Mouse (Mus musculus): Measurements from ENCODE around the gene Olfr311. TPM values are rescaled to one million over a fixed set of nuclear protein-coding genes. Genes with fewer than 3 reads are reported as not detected.

The Olfr311 gene
- not detected in 2 replicates for polyA plus RNA-seq (2012; rRNA removed)

GRCm38 (mm10) chr11:58838951-58839350 is at the start of gene Olfr311:
Gene Olfr311, plus strand, starts transcription at chr11:58839251.

DNA sequence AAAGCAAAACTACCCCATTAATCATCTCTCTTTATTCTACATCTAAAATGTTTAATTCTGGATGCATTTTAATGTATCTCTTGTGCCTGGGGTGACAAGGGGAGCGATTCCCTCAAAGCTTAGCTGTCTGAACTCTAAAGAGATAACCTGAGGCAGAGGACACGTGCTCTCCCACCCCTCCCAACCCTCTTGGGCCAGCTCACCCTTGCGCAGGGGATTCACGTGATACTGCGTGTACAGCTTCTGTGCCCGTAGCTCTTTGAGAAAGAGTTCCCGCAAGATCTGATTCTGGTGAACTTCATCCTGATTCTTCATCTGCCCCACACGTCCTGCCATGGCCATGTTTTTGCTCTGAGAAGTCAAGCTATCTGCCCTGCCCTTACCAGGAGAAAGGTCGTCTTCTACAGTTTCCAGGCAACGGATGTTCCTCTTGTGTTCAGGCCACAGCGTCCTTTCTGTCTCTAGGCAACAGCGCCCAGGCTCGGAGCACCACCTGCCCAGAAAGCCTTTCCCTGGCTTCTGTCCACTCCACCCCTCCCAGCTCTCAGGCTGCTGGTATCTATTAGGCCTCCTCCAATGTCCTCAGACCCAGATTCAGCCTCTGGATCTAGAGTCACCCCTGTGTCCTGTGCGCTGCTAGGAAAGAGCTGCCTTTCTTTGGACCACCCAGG is 37.4 kb upstream of the Olfr311 start, which contains the start of gene Fam183b:
Gene Fam183b (minus strand): TSS at position 403 of the 671 bp plus-strand sequence.

GRCm38 (mm10) chr11:58814700-58815099 is 24.4 kb upstream of the Olfr311 start, which contains the start of gene Olfr313:
Gene Olfr313, plus strand, starts transcription at chr11:58815000.

GRCm38 (mm10) chr11:58828937-58829336 is 10.1 kb upstream of the Olfr311 start, which contains the start of gene Olfr312:
Gene Olfr312, plus strand, starts transcription at chr11:58829237.

GRCm38 (mm10) chr11:58846919-58847461 is 7.9 kb downstream of the Olfr311 start, which contains the start of gene Gm12258:
Gene Gm12258, plus strand, starts transcription at chr11:58847158.

GRCm38 (mm10) chr11:58867039-58867953 is 28.2 kb downstream of the Olfr311 start, which contains the start of gene 2810021J22Rik:
Gene 2810021J22Rik, plus strand, starts transcription at chr11:58867216.

Other genes with a start within 250 kb of the Olfr311 start
- gene Olfr324, start 244.1 kb upstream of the Olfr311 start, polyA plus RNA-seq (2012; rRNA removed): not detected in 2 replicates
- 116 and 121 TPM in 2 replicates for gene 2210407C18Rik, start 223.2 kb upstream of the Olfr311 start, polyA plus RNA-seq (2012; rRNA removed)
- gene Olfr323, start 208.8 kb upstream of the Olfr311 start, polyA plus RNA-seq (2012; rRNA removed): 0.03 TPM in 1 of 2 replicates, not detected in the other
- 0.11 and 0.27 TPM in 2 replicates for gene Trim58, start 198.8 kb upstream of the Olfr311 start, polyA plus RNA-seq (2012; rRNA removed)
- not detected in 2 replicates for gene Olfr322, start 180.5 kb upstream of the Olfr311 start, polyA plus RNA-seq (2012; rRNA removed)
- not detected in 2 replicates for gene Olfr320, start 158.2 kb upstream of the Olfr311 start, polyA plus RNA-seq (2012; rRNA removed)
- gene Olfr319, start 140.1 kb upstream of the Olfr311 start, polyA plus RNA-seq (2012; rRNA removed): not detected in 2 replicates
- not detected in 2 replicates for gene Olfr318, start 115.2 kb upstream of the Olfr311 start, polyA plus RNA-seq (2012; rRNA removed)
- gene Olfr317, start 100.0 kb upstream of the Olfr311 start, polyA plus RNA-seq (2012; rRNA removed): not detected in 2 replicates
- gene Olfr316, start 86.5 kb upstream of the Olfr311 start, polyA plus RNA-seq (2012; rRNA removed): not detected in 2 replicates
- not detected in 2 replicates for gene Olfr315, start 66.1 kb upstream of the Olfr311 start, polyA plus RNA-seq (2012; rRNA removed)
- not detected in 2 replicates for gene Olfr314, start 56.3 kb upstream of the Olfr311 start, polyA plus RNA-seq (2012; rRNA removed)
- 0.26 and 0.61 TPM in 2 replicates for gene Fam183b, start 37.3 kb upstream of the Olfr311 start, polyA plus RNA-seq (2012; rRNA removed)
- gene Olfr313, start 24.3 kb upstream of the Olfr311 start, polyA plus RNA-seq (2012; rRNA removed): not detected in 2 replicates
- not detected in 2 replicates for gene Olfr312, start 10.0 kb upstream of the Olfr311 start, polyA plus RNA-seq (2012; rRNA removed)
- gene Gm12258, start 7.9 kb downstream of the Olfr311 start, polyA plus RNA-seq (2012; rRNA removed): 0.38 and 0.61 TPM in 2 replicates
- gene 2810021J22Rik, start 28.0 kb downstream of the Olfr311 start, polyA plus RNA-seq (2012; rRNA removed): 1.1 and 1.4 TPM in 2 replicates
- gene Zfp39, start 65.0 kb downstream of the Olfr311 start, polyA plus RNA-seq (2012; rRNA removed): 0.11 and 0.12 TPM in 2 replicates
- not detected in 2 replicates for gene Btnl10, start 78.7 kb downstream of the Olfr311 start, polyA plus RNA-seq (2012; rRNA removed)
- 102 and 188 TPM in 2 replicates for gene Rnf187, start 99.7 kb downstream of the Olfr311 start, polyA plus RNA-seq (2012; rRNA removed)
- 1.8 and 3.1 TPM in 2 replicates for gene Hist3h2ba, start 109.7 kb downstream of the Olfr311 start, polyA plus RNA-seq (2012; rRNA removed)
- gene Hist3h2a, start 115.4 kb downstream of the Olfr311 start, polyA plus RNA-seq (2012; rRNA removed): 7.0 and 8.4 TPM in 2 replicates
- gene Trim17, start 115.4 kb downstream of the Olfr311 start, polyA plus RNA-seq (2012; rRNA removed): 0.05 and 0.08 TPM in 2 replicates
- gene Trim11, start 138.8 kb downstream of the Olfr311 start, polyA plus RNA-seq (2012; rRNA removed): 15.6 and 16.0 TPM in 2 replicates